Mouse (Mus musculus) retina, adult 2 months (tissue): ENCODE results near the gene Vnn1.

Source experiments
- DNase-seq: peaks from one replicate; pipeline ENCODE4 v3.0.0-alpha.2; 2012; ENCODE audit warnings: low read depth, low spot score

Gene Vnn1

GRCm38 (mm10) chr10:23894601-23895349 is at the start of gene Vnn1:
Gene Vnn1, plus strand, starts transcription at chr10:23894688.
- no peak for DNase-seq

- DNase-seq, result no peak
These were observed 43.1 kb upstream of the Vnn1 start, which contains the start of gene Vnn3 for GRCm38 (mm10) chr10:23851228-23851912. Gene Vnn3, plus strand, starts transcription at chr10:23851462.

GRCm38 (mm10) chr10:23852096-23852495 is 42.4 kb upstream of the Vnn1 start:
- no peak for DNase-seq

GRCm38 (mm10) chr10:23864362-23865312 is 29.9 kb upstream of the Vnn1 start:
- no peak for DNase-seq

GRCm38 (mm10) chr10:23880695-23881094 is 13.8 kb upstream of the Vnn1 start:
- no peak for DNase-seq

GRCm38 (mm10) chr10:23884910-23885309 is 9.6 kb upstream of the Vnn1 start:
- no peak for DNase-seq

- DNase-seq, result no peak
These were observed 8.4 kb upstream of the Vnn1 start for GRCm38 (mm10) chr10:23886060-23886459.

- no peak for DNase-seq
These were observed 1.5 kb upstream of the Vnn1 start for GRCm38 (mm10) chr10:23892987-23893386.

- no peak for DNase-seq
These were observed 888 bp downstream of the Vnn1 start for GRCm38 (mm10) chr10:23895376-23895775.

GRCm38 (mm10) chr10:23901119-23901518 is 6.6 kb downstream of the Vnn1 start:
- no peak for DNase-seq

- no peak for DNase-seq
These were observed 11.2 kb downstream of the Vnn1 start for GRCm38 (mm10) chr10:23905661-23906060.

- no peak for DNase-seq
These were observed 25.6 kb downstream of the Vnn1 start, which contains the start of gene Taar1 for GRCm38 (mm10) chr10:23920056-23920455. Gene Taar1, plus strand, starts transcription at chr10:23920356.

- no peak for DNase-seq
These were observed 28.0 kb downstream of the Vnn1 start for GRCm38 (mm10) chr10:23922468-23922867.

GRCm38 (mm10) chr10:23923941-23924340 is 29.5 kb downstream of the Vnn1 start:
- DNase-seq, result no peak

GRCm38 (mm10) chr10:23937613-23938012 is 43.1 kb downstream of the Vnn1 start:
- no peak for DNase-seq

GRCm38 (mm10) chr10:23938312-23938711 is 43.8 kb downstream of the Vnn1 start, which contains the start of gene Taar2:
Gene Taar2, plus strand, starts transcription at chr10:23938572.
- DNase-seq, result no peak

GRCm38 (mm10) chr10:23942465-23942864 is 48.0 kb downstream of the Vnn1 start:
- DNase-seq, result no peak

GRCm38 (mm10) chr10:23948026-23948425 is 53.5 kb downstream of the Vnn1 start:
- no peak for DNase-seq

GRCm38 (mm10) chr10:23949508-23950005 is 55.1 kb downstream of the Vnn1 start, which contains the start of gene Taar3:
Gene Taar3, plus strand, starts transcription at chr10:23949558.
- no peak for DNase-seq

GRCm38 (mm10) chr10:23951714-23952113 is 57.2 kb downstream of the Vnn1 start:
- no peak for DNase-seq
